Mouse (Mus musculus) midbrain, embryonic 10.5 days (tissue): Measurements from ENCODE around the gene Acad12. TPM values are rescaled to one million over a fixed set of nuclear protein-coding genes. Genes with fewer than 3 reads are reported as not detected.
A peak's percentile ranks its signal among the peaks of the same experiment; 100 is the strongest.

ENCODE experiments used
- DNase-seq: peaks from one replicate; pipeline ENCODE4 v3.0.0-alpha.2; 2017; ENCODE audit warnings: low spot score
- H3K27ac ChIP-seq: fragments of 300-500 bp; sonication (generic); replicated peaks from 2 replicates; pipeline ENCODE4 v1.5.1; 2016; ENCODE audit warnings: mild to moderate bottlenecking
- H3K27me3 ChIP-seq: fragments of 300-500 bp; sonication (generic); 2 replicates; pipeline ENCODE4 v1.6.1; 2016; ENCODE audit warnings: low read depth, mild to moderate bottlenecking; ENCODE audit not compliant: poor library complexity, severe bottlenecking
- H3K36me3 ChIP-seq: fragments of 300-500 bp; sonication (generic); 2 replicates; pipeline ENCODE4 v1.6.1; 2016; ENCODE audit warnings: mild to moderate bottlenecking, moderate library complexity
- H3K4me1 ChIP-seq: fragments of 300-500 bp; sonication (generic); 2 replicates; pipeline ENCODE4 v1.6.1; 2016
- H3K4me3 ChIP-seq: fragments of 300-500 bp; sonication (generic); 2 replicates; pipeline ENCODE4 v1.5.1; 2016; ENCODE audit warnings: mild to moderate bottlenecking, moderate library complexity
- H3K9me3 ChIP-seq: fragments of 300-500 bp; sonication (generic); replicated peaks from 2 replicates; pipeline ENCODE4 v1.6.1; 2016; ENCODE audit warnings: mild to moderate bottlenecking
- WGBS: fragments of 180-500 bp; shearing (Covaris S2); methylation state at CpG from one replicate; pipeline ENCODE4 v1.1.7; 2016; 5-methylcytosine and 5-hydroxymethylcytosine counted together
- polyA plus RNA-seq: library from polyadenylated mRNA; unstranded; fragments of >200 nt; fragmentation: Nextera tagmentation; extraction: Ambion mirVana; gene quantifications from 2 replicates; pipeline ENCODE4 v1.2.1, GENCODE M21; 2016

The Acad12 gene
- polyA plus RNA-seq, 1 experiment from 2014 or later, result 2.1 TPM

DNA sequence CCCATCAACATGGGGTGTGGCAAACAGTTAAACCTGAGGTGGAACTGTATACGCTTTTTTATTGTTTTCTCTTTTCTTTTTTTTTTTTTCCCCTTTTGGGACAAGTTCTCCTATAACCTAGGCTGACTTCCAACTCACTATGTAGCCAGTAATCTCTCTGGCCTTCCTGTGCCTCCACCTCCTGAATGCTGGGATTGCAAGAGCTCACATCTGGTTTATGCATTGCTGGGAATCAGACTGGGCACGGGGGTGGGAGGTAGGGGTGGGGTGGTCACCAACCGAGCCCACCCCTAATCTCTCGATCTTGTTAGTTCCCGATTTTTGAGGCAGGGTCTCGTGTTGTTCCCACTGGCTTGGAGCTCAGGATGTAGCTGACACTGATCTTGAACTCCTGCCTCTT, 28.8 kb downstream of the Acad12 start:
- peaks cover 33% of the 10 kb centered on the region for H3K4me1 ChIP-seq
- no peak overlapping the region for H3K27ac ChIP-seq
- H3K27me3 ChIP-seq, result peaks cover 18% of the 10 kb centered on the region
- no peaks in the 10 kb centered on the region for H3K36me3 ChIP-seq
- no peak for DNase-seq
- no peaks in the 10 kb centered on the region for H3K9me3 ChIP-seq
- no peak overlapping the region for H3K4me3 ChIP-seq
- 88% methylated on average over 6 of the region's 6 CpGs for WGBS

DNA sequence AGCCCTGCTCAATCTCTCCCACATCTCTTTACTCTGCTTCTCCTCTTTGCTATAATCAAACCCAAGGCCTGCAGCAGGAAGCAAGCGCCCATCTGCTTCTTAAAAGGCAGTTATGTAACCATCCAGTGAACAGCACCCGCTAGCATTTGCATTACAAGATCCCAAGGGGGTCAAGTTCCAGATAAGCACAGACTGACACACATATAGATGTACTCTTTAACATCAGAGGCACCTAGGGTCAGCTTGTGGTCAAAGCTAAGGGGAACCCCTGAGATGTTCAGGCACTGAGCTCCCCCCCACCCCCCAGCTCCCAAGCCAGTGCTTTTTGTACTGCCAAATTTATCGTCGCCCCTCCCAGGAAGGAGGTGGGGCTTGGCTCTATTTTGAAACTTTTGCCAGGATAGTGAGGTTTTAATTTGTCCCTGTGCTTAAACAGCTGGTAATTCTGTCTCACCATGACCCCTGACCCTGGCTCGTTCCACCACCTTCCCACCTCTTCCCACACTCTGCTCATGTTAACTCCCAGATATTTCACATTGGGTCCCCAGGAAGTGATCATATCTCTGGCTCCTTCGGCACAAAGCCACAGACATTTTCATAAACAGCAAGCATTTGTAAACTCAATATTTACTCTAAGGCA, 32.2 kb downstream of the Acad12 start:
- Histone ChIP-seq H3K4me1 (peaks cover 8% of the 10 kb centered on the region; the same call in 1 of the 2 replicates), H3K9me3 (no peaks in the 10 kb centered on the region), H3K4me3 (no peak overlapping the region), H3K36me3 (no peaks in the 10 kb centered on the region), H3K27me3 (peaks cover 1% of the 10 kb centered on the region; the same call in 1 of the 2 replicates), H3K27ac (no peak overlapping the region)
- 78% methylated on average over 6 of the region's 6 CpGs for WGBS
- no peak for DNase-seq

DNA sequence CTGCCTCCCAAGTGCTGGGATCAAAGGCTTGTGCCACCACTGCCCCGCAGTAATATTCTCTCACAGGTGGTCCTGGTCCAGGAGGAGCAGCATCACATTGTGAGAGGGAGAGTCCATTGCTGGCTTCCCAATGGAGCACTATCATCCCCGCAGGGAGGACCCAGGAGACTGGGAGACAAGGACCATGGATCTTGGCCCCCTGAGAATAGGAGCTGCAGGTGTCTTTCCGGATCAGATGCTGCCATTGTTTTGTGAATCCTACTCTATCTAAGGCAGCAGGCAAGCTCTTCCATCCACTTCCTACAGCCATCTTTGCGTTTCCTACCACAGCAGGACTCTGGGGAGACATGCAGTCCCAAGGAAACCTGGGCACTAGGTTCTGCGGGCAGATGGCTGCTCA, 33.0 kb downstream of the Acad12 start:
- 90% methylated on average over 5 of the region's 5 CpGs for WGBS
- no peak for DNase-seq
- H3K27ac ChIP-seq, result no peak overlapping the region

DNA sequence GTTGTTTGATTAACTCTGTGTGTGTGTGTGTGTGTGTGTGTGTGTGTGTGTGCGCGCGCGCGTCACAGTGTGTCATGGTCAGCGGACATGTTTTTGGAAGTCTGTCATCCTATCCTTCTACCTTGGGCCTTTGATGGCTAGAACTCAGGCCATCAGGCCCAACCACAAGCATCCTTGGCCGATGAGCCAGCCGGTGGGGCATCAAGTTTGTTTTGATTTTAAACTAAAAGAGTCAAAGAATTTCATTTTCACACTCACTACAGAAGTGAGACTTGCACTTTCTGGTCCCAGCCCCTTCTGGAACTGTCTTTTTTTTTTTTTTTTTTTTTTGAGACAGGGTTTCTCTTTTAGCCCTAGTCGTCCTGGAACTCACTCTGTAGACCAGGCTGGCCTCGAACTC, 33.7 kb downstream of the Acad12 start:
- WGBS, result 96% methylated on average over 10 of the region's 10 CpGs
- no peak overlapping the region for H3K27ac ChIP-seq
- H3K27me3 ChIP-seq, result no peaks in the 10 kb centered on the region
- H3K4me3 ChIP-seq, result no peak overlapping the region
- peaks cover 7% of the 10 kb centered on the region; the same call in 1 of the 2 replicates for H3K4me1 ChIP-seq
- DNase-seq, result no peak
- H3K36me3 ChIP-seq, result peaks cover 5% of the 10 kb centered on the region; the same call in 1 of the 2 replicates
- H3K9me3 ChIP-seq, result no peaks in the 10 kb centered on the region

More for the DNA sequence above, 33.0 kb downstream of the Acad12 start:
- no peaks in the 10 kb centered on the region for H3K36me3 ChIP-seq
- H3K27me3 ChIP-seq, result no peaks in the 10 kb centered on the region
- H3K4me1 ChIP-seq, result peaks cover 7% of the 10 kb centered on the region; the same call in 1 of the 2 replicates
- no peaks in the 10 kb centered on the region for H3K9me3 ChIP-seq
- H3K4me3 ChIP-seq, result no peak overlapping the region

DNA sequence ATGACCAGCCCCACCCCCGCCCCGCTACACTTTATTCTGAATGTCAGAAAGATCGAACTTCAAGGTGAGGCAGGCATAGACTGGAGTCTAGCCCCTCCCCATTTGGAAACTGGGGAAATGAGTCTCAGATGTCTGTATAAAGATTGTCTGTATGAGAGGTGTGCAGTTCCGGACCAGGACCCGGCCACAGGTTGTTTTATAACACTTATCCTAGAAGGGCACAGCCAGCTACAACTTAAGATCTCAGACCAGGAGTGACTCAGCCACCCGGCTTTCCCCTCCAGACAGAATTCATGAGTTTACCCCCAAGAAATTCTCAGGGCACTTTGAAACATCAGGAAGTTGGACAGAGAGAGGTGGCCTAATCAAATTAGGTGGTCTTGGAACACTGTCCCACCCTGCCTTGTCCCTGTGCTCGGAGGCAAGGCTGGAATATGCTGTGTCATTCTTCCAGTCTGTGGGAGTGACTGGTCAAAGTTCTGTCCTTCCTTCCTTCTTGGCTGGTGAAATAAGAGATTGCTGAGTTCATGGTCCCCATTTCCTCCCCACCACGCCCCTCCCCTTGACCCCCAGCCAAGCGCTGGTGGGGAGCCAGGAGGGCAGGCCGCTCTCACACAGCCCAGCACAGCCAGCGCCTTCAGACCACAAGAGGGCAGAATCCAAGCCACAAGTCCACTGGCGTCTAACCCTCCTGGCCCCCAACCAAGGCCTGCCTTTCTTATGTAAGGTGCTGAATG, 34.8 kb downstream of the Acad12 start:
- 58% methylated on average over 12 of the region's 12 CpGs for WGBS
- peaks cover 16% of the 10 kb centered on the region for H3K36me3 ChIP-seq
- peaks cover 7% of the 10 kb centered on the region; the same call in 1 of the 2 replicates for H3K4me1 ChIP-seq
- no peak overlapping the region for H3K27ac ChIP-seq
- H3K4me3 ChIP-seq, result no peak overlapping the region
- peak; percentile 23 for DNase-seq
- H3K27me3 ChIP-seq, result no peaks in the 10 kb centered on the region
- H3K9me3 ChIP-seq, result no peaks in the 10 kb centered on the region

DNA sequence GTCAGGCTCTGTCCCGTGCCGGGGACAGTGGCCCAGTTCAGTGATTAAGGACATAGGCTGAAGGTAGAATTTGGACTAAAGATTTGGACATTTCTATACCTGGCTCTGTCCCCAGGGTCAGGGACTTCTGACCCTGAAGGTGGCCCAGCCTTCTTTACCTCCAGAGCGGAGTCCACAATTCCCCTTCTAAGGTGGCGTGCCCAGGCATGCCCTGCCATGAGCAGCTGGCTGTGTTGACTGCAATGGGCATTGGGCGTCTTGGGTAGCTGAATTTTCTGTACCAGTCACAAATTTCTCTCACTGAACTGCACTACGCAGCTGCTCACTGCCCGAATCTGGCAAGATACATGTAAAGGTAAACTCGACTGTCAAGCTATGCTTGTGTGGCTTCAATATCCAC, 36.8 kb downstream of the Acad12 start:
- no peak overlapping the region for H3K27ac ChIP-seq
- no peaks in the 10 kb centered on the region for H3K9me3 ChIP-seq
- H3K4me1 ChIP-seq, result peaks cover 7% of the 10 kb centered on the region; the same call in 1 of the 2 replicates
- whole genome bisulfite sequencing, result 92% methylated on average over 8 of the region's 8 CpGs
- H3K36me3 ChIP-seq, result peaks cover 28% of the 10 kb centered on the region
- no peak overlapping the region for H3K4me3 ChIP-seq
- no peak for DNase-seq
- no peaks in the 10 kb centered on the region for H3K27me3 ChIP-seq

- no peak overlapping the region for H3K27ac ChIP-seq
- H3K36me3 ChIP-seq, result peaks cover 47% of the 10 kb centered on the region
- no peaks in the 10 kb centered on the region for H3K9me3 ChIP-seq
- no peak overlapping the region for H3K4me3 ChIP-seq
- DNase-seq, result no peak
- no peaks in the 10 kb centered on the region for H3K4me1 ChIP-seq
- WGBS, result 89% methylated on average over 11 of the region's 11 CpGs
- no peaks in the 10 kb centered on the region for H3K27me3 ChIP-seq
Observed at GRCm38 (mm10) chr5:121576927-121577488, 41.7 kb downstream of the Acad12 start.

- no peaks in the 10 kb centered on the region for H3K4me1 ChIP-seq
- no peak for DNase-seq
- H3K36me3 ChIP-seq, result peaks cover 57% of the 10 kb centered on the region
- no peak overlapping the region for H3K4me3 ChIP-seq
- H3K27me3 ChIP-seq, result no peaks in the 10 kb centered on the region
- 93% methylated on average over 11 of the region's 11 CpGs for WGBS
- no peak overlapping the region for H3K27ac ChIP-seq
- H3K9me3 ChIP-seq, result no peaks in the 10 kb centered on the region
Observed at GRCm38 (mm10) chr5:121575867-121576266, 42.9 kb downstream of the Acad12 start.

- peaks cover 53% of the 10 kb centered on the region for H3K36me3 ChIP-seq
- no peaks in the 10 kb centered on the region for H3K27me3 ChIP-seq
Observed at GRCm38 (mm10) chr5:121574145-121574544, 44.6 kb downstream of the Acad12 start.

GRCm38 (mm10) chr5:121570787-121571186, 48.0 kb downstream of the Acad12 start:
- Histone ChIP-seq H3K27ac (no peak overlapping the region), H3K9me3 (no peaks in the 10 kb centered on the region), H3K4me1 (no peaks in the 10 kb centered on the region), H3K4me3 (no peak overlapping the region), H3K36me3 (peaks cover 39% of the 10 kb centered on the region), H3K27me3 (no peaks in the 10 kb centered on the region)
- DNase-seq, result no peak
- WGBS, result 93% methylated on average over 1 of the region's 1 CpGs

More at GRCm38 (mm10) chr5:121574145-121574544, 44.6 kb downstream of the Acad12 start:
- no peak overlapping the region for H3K27ac ChIP-seq
- H3K9me3 ChIP-seq, result no peaks in the 10 kb centered on the region
- H3K4me3 ChIP-seq, result no peak overlapping the region
- H3K4me1 ChIP-seq, result no peaks in the 10 kb centered on the region
- 94% methylated on average over 13 of the region's 13 CpGs for WGBS
- no peak for DNase-seq

DNA sequence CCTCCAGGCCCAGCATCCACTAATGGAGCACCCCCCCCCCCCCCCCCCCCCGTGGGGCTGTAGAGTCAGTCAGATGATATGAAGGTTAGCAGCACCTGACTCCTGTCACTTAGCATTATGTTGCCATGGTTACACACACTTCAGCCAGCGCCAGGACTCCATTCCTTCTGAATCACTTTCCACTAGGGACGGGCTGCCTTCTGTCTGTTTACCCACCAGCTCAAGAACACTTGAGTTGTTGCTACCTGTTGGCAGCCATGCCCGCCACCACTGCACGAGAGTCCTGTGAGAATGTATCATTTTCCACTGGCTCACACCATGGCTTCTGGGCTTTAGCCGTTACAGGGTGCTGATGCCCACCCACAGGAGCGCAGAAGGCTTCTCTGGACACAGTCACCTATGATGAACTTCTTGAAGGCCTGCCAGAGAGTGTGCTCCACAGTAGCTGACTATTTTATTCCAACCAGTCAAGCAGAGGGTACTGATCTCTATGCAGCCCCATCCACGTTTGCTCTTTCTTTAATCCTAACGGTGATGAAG, 48.8 kb downstream of the Acad12 start:
- H3K27ac ChIP-seq, result no peak overlapping the region
- no peaks in the 10 kb centered on the region for H3K27me3 ChIP-seq
- H3K4me3 ChIP-seq, result no peak overlapping the region
- H3K9me3 ChIP-seq, result no peaks in the 10 kb centered on the region
- DNase-seq, result no peak
- whole genome bisulfite sequencing, result 82% methylated on average over 9 of the region's 9 CpGs
- H3K36me3 ChIP-seq, result peaks cover 35% of the 10 kb centered on the region
- no peaks in the 10 kb centered on the region for H3K4me1 ChIP-seq

GRCm38 (mm10) chr5:121566035-121566681, 52.6 kb downstream of the Acad12 start:
- DNase-seq, result no peak
- Histone ChIP-seq H3K4me1 (peaks cover 5% of the 10 kb centered on the region), H3K27ac (no peak overlapping the region), H3K36me3 (peaks cover 12% of the 10 kb centered on the region), H3K9me3 (no peaks in the 10 kb centered on the region), H3K27me3 (no peaks in the 10 kb centered on the region), H3K4me3 (no peak overlapping the region)
- WGBS, result 92% methylated on average over 16 of the region's 16 CpGs
